Mouse (Mus musculus) layer of hippocampus, postnatal 14 days (tissue): ENCODE results near the gene E4f1. TPM values are rescaled to one million over a fixed set of nuclear protein-coding genes. Genes with fewer than 3 reads are reported as not detected.

Source experiments
- DNase-seq, 2 experiments: peaks; one replicate each; pipeline ENCODE4 v3.0.0; 2021 to 2022; ENCODE audit warnings: low spot score in 2 of 2, mixed read lengths in 1 of 2
- total RNA-seq, 2 experiments: library from RNA; stranded (reverse); gene quantifications; 2 replicates each; pipeline ENCODE4 v1.2.3; 2021

The E4f1 gene
- total RNA-seq, 2 experiments from 2014 or later: 27.8 to 32.3 TPM

DNA sequence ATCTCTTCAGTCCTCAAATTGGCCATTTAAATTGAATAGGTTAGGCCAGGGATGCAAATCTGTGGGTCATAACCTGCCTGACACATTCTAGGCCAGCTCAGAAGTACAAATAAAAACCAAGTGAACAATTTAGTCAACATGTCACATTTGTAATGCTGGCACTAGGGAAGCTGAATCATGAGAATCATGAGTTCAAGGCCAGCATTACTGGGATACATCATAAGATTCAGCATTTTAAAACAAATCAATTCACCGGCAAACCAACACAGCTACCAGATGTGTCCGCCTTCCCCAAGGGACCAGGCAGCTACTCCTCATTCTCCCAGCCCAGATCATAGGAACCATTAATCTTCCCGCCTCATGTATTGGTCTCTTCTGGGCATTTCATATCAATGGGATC, 13.4 kb upstream of the E4f1 start:
- no peak for DNase-seq

GRCm38 (mm10) chr17:24481027-24481815, 11.1 kb upstream of the E4f1 start:
- no peak for DNase-seq

GRCm38 (mm10) chr17:24480201-24480826, 10.2 kb upstream of the E4f1 start:
- no peak for DNase-seq

- DNase-seq: no peak
Observed at GRCm38 (mm10) chr17:24479431-24479830, 9.3 kb upstream of the E4f1 start.

- DNase-seq: peak; percentile 98 to 99
Observed at GRCm38 (mm10) chr17:24478663-24479380, 8.7 kb upstream of the E4f1 start, which contains the start of gene Mlst8. Mlst8 (minus strand) TSS chr17:24479078.

DNA sequence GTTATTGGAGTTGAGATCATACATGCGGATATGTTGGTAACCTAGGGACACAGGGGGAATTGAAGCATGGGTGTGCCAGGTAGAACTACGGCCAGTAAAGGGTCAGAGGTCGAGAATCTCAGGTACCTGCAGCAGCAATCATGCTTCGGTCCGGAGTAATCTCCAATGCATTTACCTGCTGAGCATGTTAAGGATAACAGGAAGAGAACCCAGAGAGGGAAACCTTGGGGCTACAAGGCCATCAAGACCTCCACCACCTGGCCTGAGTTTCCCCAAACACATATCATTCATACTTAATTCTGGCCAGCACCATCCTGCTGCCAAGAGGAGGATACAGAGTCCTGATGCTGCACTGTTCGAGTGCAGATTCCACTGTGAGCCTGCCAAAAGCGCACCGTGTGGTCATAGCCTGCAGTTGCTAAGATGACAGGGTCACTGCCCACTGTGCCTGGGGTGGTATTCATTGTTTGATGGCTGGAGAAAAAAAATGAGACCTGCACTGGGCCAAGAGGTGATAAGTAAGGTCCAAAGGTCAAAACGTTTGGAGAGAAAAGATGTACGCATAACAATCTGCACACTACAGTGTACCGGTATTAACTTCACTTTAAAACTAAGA, 8.0 kb upstream of the E4f1 start:
- DNase-seq: no peak

DNA sequence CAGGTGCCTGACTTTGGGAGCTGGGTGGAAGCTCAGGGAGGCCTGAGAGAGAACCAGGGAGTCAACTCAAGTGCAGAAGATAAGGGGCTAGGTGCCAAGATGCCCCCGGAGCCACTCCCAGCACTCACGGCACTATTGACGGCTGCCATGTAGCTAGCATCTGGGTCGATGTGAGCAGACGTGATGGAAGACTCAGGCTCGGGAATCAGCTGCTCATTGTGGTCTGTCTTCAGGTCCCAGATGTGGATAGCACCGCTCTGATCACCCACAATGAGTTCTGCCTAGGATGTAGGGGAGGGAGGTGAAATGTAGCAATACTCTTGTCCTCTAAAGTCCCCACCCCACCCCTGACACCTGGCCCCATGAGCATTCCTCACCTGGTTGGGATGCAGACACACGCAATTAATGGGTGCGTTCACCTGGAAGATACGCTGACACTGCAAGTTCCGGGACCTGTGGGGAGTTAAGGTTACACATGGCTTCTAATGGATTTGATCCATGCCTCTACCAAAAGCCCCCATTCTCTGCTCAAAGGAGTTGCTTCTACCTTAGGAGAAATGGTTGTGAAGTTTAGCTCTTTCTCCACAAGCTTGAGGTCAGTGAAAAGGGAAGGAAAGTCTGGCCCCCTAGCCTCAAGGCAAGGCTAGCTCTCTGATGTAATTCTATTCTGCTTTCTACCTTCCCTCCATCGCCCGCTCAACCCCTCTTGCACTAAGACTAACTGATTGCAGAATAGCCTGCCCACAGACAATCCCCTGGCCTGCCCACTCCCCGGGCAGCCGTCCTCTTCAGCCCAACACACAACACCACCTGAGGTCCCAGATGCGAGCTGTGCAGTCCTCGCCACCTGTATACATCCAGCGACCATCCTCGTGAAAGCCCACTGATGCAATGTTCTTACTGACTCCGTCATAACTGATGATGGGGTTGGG, 7.2 kb upstream of the E4f1 start:
- no peak for DNase-seq

GRCm38 (mm10) chr17:24476022-24476776, 6.1 kb upstream of the E4f1 start:
- no peak for DNase-seq

DNA sequence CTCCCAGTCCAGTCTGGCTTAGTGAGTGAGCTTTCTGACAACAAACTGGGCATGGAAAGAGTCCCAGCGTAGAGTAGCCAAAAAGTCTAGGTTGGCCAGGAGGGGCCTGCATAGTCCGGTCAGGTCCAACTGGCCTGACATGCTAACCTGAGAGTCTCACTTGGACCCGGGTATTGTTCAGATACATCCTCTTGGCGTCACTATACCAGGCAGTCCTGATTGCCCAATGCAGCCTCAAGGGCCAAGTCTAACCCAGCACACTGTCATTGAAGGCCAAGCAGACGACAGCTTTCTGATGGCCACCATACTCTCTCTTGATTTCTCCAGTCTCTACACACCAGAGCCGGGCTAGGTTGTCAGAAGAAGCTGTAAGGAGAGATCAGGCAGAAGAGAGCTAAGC, 5.5 kb upstream of the E4f1 start:
- DNase-seq: no peak

GRCm38 (mm10) chr17:24474557-24474956, 4.4 kb upstream of the E4f1 start:
- DNase-seq: peak; percentile 43 to 79

DNA sequence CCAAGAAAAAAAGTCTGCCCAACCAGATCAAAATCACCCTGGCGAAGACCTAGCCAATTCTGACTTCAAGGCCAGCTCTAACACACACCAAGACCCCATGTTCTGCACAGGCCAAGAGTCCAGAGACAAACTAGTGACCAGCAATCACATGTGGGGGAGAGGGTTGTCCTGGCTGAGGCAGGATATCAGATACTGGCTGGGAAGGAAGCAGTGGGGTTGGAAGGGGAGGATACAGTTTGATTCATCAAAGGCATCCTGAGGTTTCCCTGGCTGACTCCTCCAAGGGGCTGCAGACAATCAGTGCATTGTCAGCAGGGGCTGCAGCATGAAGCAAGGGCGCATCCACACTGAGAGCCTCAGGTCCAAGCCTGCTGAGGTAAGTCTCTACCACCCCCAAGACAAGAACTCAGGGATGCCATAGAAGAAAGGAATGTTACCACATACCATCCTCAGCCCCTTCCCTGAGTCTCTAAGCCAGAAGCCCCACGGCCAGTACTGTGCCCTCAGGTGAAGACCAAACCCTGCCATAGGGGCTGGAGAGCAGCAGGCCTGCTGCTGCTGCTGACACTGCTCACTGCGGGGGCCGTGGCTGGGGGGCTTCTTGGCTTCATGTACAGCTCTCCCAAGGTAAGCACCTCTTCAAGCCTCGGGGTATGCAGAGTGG, 3.6 kb upstream of the E4f1 start, which contains the start of gene Bricd5:
Gene Bricd5, plus strand, starts transcription at position 273 of the 664 bp plus-strand sequence.
- DNase-seq: no peak

DNA sequence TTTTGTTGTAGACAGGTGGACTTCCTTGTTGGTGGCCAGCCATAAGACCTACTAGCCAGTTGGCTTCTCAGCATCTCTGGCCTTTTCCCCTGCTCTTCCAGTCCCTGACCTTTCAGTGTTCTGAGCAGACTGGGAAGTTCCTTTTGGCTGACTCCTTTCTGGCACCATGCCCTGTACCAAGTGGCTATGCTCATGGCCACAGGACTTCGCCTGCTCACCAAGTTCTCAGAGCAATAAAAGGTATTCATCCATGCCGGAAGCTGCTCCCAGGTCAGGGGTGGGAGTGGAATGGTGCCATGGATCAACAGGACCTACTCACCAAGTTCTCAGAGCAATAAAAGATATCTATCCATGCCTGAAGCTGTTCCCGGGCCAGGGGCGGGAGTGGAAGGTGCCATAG, 2.4 kb upstream of the E4f1 start:
- no peak for DNase-seq

- peak in 1 of 2 experiments; percentile 31 for DNase-seq
Observed at GRCm38 (mm10) chr17:24470701-24471527, 801 bp upstream of the E4f1 start.

GRCm38 (mm10) chr17:24469336-24469909, 690 bp downstream of the E4f1 start:
- DNase-seq: no peak

DNA sequence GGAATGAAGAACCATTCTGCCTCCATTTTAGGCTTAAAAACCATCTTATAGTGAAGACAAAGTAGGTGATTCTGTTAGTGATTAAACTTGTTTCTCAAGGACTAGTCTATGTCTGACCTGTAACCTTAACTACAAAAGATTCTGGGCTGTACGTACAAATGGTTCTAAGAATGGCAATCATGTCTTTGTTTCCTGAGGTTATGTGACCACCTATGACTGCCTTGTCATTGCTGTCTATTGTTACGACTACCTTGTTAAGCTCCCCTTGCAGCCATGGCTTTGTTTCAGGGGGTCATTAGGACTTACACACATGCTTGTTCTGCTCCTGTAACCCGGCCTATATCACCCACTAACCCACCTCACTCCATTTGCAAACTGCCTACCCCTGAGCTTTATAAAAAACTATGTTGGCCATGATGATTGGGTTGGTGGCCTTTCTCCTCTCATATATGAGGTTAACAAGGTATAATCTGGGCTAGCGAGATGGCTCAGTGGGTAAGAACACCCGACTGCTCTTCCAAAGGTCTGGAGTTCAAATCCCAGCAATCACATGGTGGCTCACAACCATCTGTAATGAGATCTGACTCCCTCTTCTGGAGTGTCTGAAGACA, 1.4 kb downstream of the E4f1 start:
- DNase-seq: no peak

- DNase-seq: no peak
Observed at GRCm38 (mm10) chr17:24463374-24464133, 6.6 kb downstream of the E4f1 start.

DNA sequence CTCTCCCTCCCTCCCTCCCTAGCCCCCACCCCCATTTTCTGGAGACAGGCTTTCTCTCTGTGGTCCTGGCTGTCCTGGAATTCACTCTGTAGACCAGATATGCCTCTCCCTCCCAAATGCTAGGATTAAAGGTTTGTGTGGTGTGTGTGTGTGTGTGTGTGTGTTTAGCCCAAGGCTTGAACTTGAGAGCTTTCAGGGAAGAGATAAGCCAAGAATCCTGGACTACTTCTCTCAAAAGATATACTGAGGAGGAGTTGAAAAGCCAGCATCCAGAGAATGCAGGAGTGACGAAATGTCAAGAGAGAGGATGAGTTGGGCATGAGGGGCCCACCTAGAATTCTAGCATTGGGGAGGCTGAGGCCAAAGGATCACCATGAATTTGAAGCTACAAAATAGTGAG, 7.2 kb downstream of the E4f1 start:
- no peak for DNase-seq
